Mouse (Mus musculus): Measurements from ENCODE around the gene Zfp146. TPM values are rescaled to one million over a fixed set of nuclear protein-coding genes. Genes with fewer than 3 reads are reported as not detected.
"Not testable (repeated sequence)": the region's sequence is repeated elsewhere in the genome, so short reads cannot be mapped to it uniquely, and the experiment has no call there.

The Zfp146 gene
- total RNA-seq (2015) (62.2 and 64.3 TPM in 2 replicates), total RNA-seq (2017) (88.0 and 101 TPM in 2 replicates)

GRCm38 (mm10) chr7:30169583-30170282 is at the start of gene Zfp146:
TSS of gene Zfp146 (minus strand) at chr7:30169750.
- ATAC-seq (replicated peaks; ENCODE audit: poor library complexity): peak; percentile 94

GRCm38 (mm10) chr7:30217277-30217676 is 47.7 kb upstream of the Zfp146 start:
- ATAC-seq (replicated peaks; ENCODE audit: poor library complexity): no peak

- ATAC-seq (replicated peaks; ENCODE audit: poor library complexity): peak; percentile 80
Observed at GRCm38 (mm10) chr7:30216723-30217151, 47.2 kb upstream of the Zfp146 start.

GRCm38 (mm10) chr7:30215875-30216274 is 46.3 kb upstream of the Zfp146 start:
- no peak for ATAC-seq (replicated peaks; ENCODE audit: poor library complexity)

- no peak for ATAC-seq (replicated peaks; ENCODE audit: poor library complexity)
Observed at GRCm38 (mm10) chr7:30213881-30214280, 44.3 kb upstream of the Zfp146 start.

- no peak for ATAC-seq (replicated peaks; ENCODE audit: poor library complexity)
Observed at GRCm38 (mm10) chr7:30211025-30211424, 41.5 kb upstream of the Zfp146 start.

GRCm38 (mm10) chr7:30206364-30206763 is 36.8 kb upstream of the Zfp146 start:
- ATAC-seq (replicated peaks; ENCODE audit: poor library complexity): not testable (repeated sequence)

- peak; percentile 99 for ATAC-seq (replicated peaks; ENCODE audit: poor library complexity)
Observed at GRCm38 (mm10) chr7:30205383-30205782, 35.8 kb upstream of the Zfp146 start.

- ATAC-seq (replicated peaks; ENCODE audit: poor library complexity): no peak
Observed at GRCm38 (mm10) chr7:30204380-30204779, 34.8 kb upstream of the Zfp146 start.

GRCm38 (mm10) chr7:30202895-30203690 is 33.5 kb upstream of the Zfp146 start:
- no peak for ATAC-seq (replicated peaks; ENCODE audit: poor library complexity)

GRCm38 (mm10) chr7:30200661-30201060 is 31.1 kb upstream of the Zfp146 start:
- not testable (repeated sequence) for ATAC-seq (replicated peaks; ENCODE audit: poor library complexity)

- no peak for ATAC-seq (replicated peaks; ENCODE audit: poor library complexity)
Observed at GRCm38 (mm10) chr7:30200200-30200599, 30.6 kb upstream of the Zfp146 start.

GRCm38 (mm10) chr7:30199498-30200139 is 30.1 kb upstream of the Zfp146 start:
- ATAC-seq (replicated peaks; ENCODE audit: poor library complexity): no peak

GRCm38 (mm10) chr7:30198481-30198971 is 29.0 kb upstream of the Zfp146 start, which contains the start of gene Capns1:
TSS of gene Capns1 (minus strand) at chr7:30198811.
- peak; percentile 76 for ATAC-seq (replicated peaks; ENCODE audit: poor library complexity)

- no peak for ATAC-seq (replicated peaks; ENCODE audit: poor library complexity)
Observed at GRCm38 (mm10) chr7:30197592-30198129, 28.1 kb upstream of the Zfp146 start.

GRCm38 (mm10) chr7:30196171-30196570 is 26.6 kb upstream of the Zfp146 start:
- 0 out of 2 replicates have a peak, but pooled peaks have one; percentile 13 for ATAC-seq (replicated peaks; ENCODE audit: poor library complexity)

- ATAC-seq (replicated peaks; ENCODE audit: poor library complexity): no peak
Observed at GRCm38 (mm10) chr7:30195461-30195860, 25.9 kb upstream of the Zfp146 start.

GRCm38 (mm10) chr7:30194884-30195283 is 25.3 kb upstream of the Zfp146 start:
- ATAC-seq (replicated peaks; ENCODE audit: poor library complexity): peak; percentile 80

GRCm38 (mm10) chr7:30194101-30194831 is 24.7 kb upstream of the Zfp146 start:
- peak; percentile 25 for ATAC-seq (replicated peaks; ENCODE audit: poor library complexity)

- peak; percentile 77 for ATAC-seq (replicated peaks; ENCODE audit: poor library complexity)
Observed at GRCm38 (mm10) chr7:30193581-30194100, 24.1 kb upstream of the Zfp146 start.
